Mouse (Mus musculus): ENCODE measurements at regions not wholly inside any gene's neighbourhood (a gene's known extent, or its start where the extent isn't known, plus 50 kb on each side); places are given as distances from the start of the nearest gene placed in this dataset.

- H3K4me3 ChIP-seq (ENCODE audit: control insufficient read depth, insufficient read depth, low read length), result no peak overlapping the region
- H3K27me3 ChIP-seq (ENCODE audit: control insufficient read depth, insufficient read depth, low read length), result no peaks in the 10 kb centered on the region
- TF ChIP-seq POLR2A (IDR thresholded peaks at IDR 0.05; ENCODE audit: control insufficient read depth, extremely low read depth, insufficient read depth, low read length, poor library complexity) (no peak), CTCF (IDR thresholded peaks at IDR 0.05; ENCODE audit: borderline replicate concordance, control insufficient read depth, extremely low read depth, insufficient read depth, low read length, poor library complexity) (no peak)
- H3K27ac ChIP-seq (ENCODE audit: control insufficient read depth, insufficient read depth, low read length), result no peak overlapping the region
- DNase-seq, result no peak
- no peaks in the 10 kb centered on the region for H3K36me3 ChIP-seq (ENCODE audit: control insufficient read depth, insufficient read depth, low read length)
- no peaks in the 10 kb centered on the region for H3K4me1 ChIP-seq (replicated peaks; ENCODE audit: control insufficient read depth, insufficient read depth, low read length)
- 89% methylated on average over 4 of the region's 4 CpGs for whole genome bisulfite sequencing
These were observed 173.7 kb upstream of the Prr30 start for GRCm38 (mm10) chr14:101373864-101374263.

GRCm38 (mm10) chr14:101359860-101360259 is 159.7 kb upstream of the Prr30 start:
- Histone ChIP-seq H3K27ac (ENCODE audit: control insufficient read depth, insufficient read depth, low read length) (no peak overlapping the region), H3K27me3 (ENCODE audit: control insufficient read depth, insufficient read depth, low read length) (no peaks in the 10 kb centered on the region), H3K4me1 (replicated peaks; ENCODE audit: control insufficient read depth, insufficient read depth, low read length) (no peaks in the 10 kb centered on the region), H3K36me3 (ENCODE audit: control insufficient read depth, insufficient read depth, low read length) (no peaks in the 10 kb centered on the region), H3K4me3 (ENCODE audit: control insufficient read depth, insufficient read depth, low read length) (no peak overlapping the region)
- 77% methylated on average over 2 of the region's 2 CpGs for WGBS
- no peak for TF ChIP-seq POLR2A (IDR thresholded peaks at IDR 0.05; ENCODE audit: control insufficient read depth, extremely low read depth, insufficient read depth, low read length, poor library complexity)
- TF ChIP-seq CTCF (IDR thresholded peaks at IDR 0.05; ENCODE audit: borderline replicate concordance, control insufficient read depth, extremely low read depth, insufficient read depth, low read length, poor library complexity), result no peak
- DNase-seq, result no peak

GRCm38 (mm10) chr14:101353009-101353378 is 152.9 kb upstream of the Prr30 start:
- TF ChIP-seq CTCF (IDR thresholded peaks at IDR 0.05; ENCODE audit: borderline replicate concordance, control insufficient read depth, extremely low read depth, insufficient read depth, low read length, poor library complexity) (no peak), POLR2A (IDR thresholded peaks at IDR 0.05; ENCODE audit: control insufficient read depth, extremely low read depth, insufficient read depth, low read length, poor library complexity) (no peak)
- no peak for DNase-seq
- 79% methylated on average over 3 of the region's 3 CpGs for WGBS
- H3K4me1 ChIP-seq (replicated peaks; ENCODE audit: control insufficient read depth, insufficient read depth, low read length), result no peaks in the 10 kb centered on the region
- H3K4me3 ChIP-seq (ENCODE audit: control insufficient read depth, insufficient read depth, low read length), result no peak overlapping the region
- no peaks in the 10 kb centered on the region for H3K36me3 ChIP-seq (ENCODE audit: control insufficient read depth, insufficient read depth, low read length)
- no peak overlapping the region for H3K27ac ChIP-seq (ENCODE audit: control insufficient read depth, insufficient read depth, low read length)
- H3K27me3 ChIP-seq (ENCODE audit: control insufficient read depth, insufficient read depth, low read length), result no peaks in the 10 kb centered on the region

GRCm38 (mm10) chr14:101352046-101353008 is 152.2 kb upstream of the Prr30 start:
- H3K27ac ChIP-seq (ENCODE audit: control insufficient read depth, insufficient read depth, low read length), result no peak overlapping the region
- WGBS, result 76% methylated on average over 6 of the region's 6 CpGs
- H3K36me3 ChIP-seq (ENCODE audit: control insufficient read depth, insufficient read depth, low read length), result no peaks in the 10 kb centered on the region
- DNase-seq, result no peak
- H3K27me3 ChIP-seq (ENCODE audit: control insufficient read depth, insufficient read depth, low read length), result no peaks in the 10 kb centered on the region
- H3K4me3 ChIP-seq (ENCODE audit: control insufficient read depth, insufficient read depth, low read length), result no peak overlapping the region
- TF ChIP-seq POLR2A (IDR thresholded peaks at IDR 0.05; ENCODE audit: control insufficient read depth, extremely low read depth, insufficient read depth, low read length, poor library complexity) (no peak), CTCF (IDR thresholded peaks at IDR 0.05; ENCODE audit: borderline replicate concordance, control insufficient read depth, extremely low read depth, insufficient read depth, low read length, poor library complexity) (no peak)
- H3K4me1 ChIP-seq (replicated peaks; ENCODE audit: control insufficient read depth, insufficient read depth, low read length), result no peaks in the 10 kb centered on the region

GRCm38 (mm10) chr14:101340331-101340730 is 140.2 kb upstream of the Prr30 start:
- no peak overlapping the region for H3K4me3 ChIP-seq (ENCODE audit: control insufficient read depth, insufficient read depth, low read length)
- no peaks in the 10 kb centered on the region for H3K4me1 ChIP-seq (replicated peaks; ENCODE audit: control insufficient read depth, insufficient read depth, low read length)
- no peaks in the 10 kb centered on the region for H3K36me3 ChIP-seq (ENCODE audit: control insufficient read depth, insufficient read depth, low read length)
- H3K27me3 ChIP-seq (ENCODE audit: control insufficient read depth, insufficient read depth, low read length), result no peaks in the 10 kb centered on the region
- WGBS, result 96% methylated on average over 1 of the region's 1 CpGs
- H3K27ac ChIP-seq (ENCODE audit: control insufficient read depth, insufficient read depth, low read length), result no peak overlapping the region
- TF ChIP-seq POLR2A (IDR thresholded peaks at IDR 0.05; ENCODE audit: control insufficient read depth, extremely low read depth, insufficient read depth, low read length, poor library complexity), result no peak
- TF ChIP-seq CTCF (IDR thresholded peaks at IDR 0.05; ENCODE audit: borderline replicate concordance, control insufficient read depth, extremely low read depth, insufficient read depth, low read length, poor library complexity), result no peak
- no peak for DNase-seq

- TF ChIP-seq POLR2A (IDR thresholded peaks at IDR 0.05; ENCODE audit: control insufficient read depth, extremely low read depth, insufficient read depth, low read length, poor library complexity) (no peak), CTCF (IDR thresholded peaks at IDR 0.05; ENCODE audit: borderline replicate concordance, control insufficient read depth, extremely low read depth, insufficient read depth, low read length, poor library complexity) (no peak)
- Histone ChIP-seq H3K36me3 (ENCODE audit: control insufficient read depth, insufficient read depth, low read length) (no peaks in the 10 kb centered on the region), H3K4me1 (replicated peaks; ENCODE audit: control insufficient read depth, insufficient read depth, low read length) (no peaks in the 10 kb centered on the region), H3K27me3 (ENCODE audit: control insufficient read depth, insufficient read depth, low read length) (no peaks in the 10 kb centered on the region), H3K27ac (ENCODE audit: control insufficient read depth, insufficient read depth, low read length) (no peak overlapping the region), H3K4me3 (ENCODE audit: control insufficient read depth, insufficient read depth, low read length) (no peak overlapping the region)
- WGBS, result 84% methylated on average over 4 of the region's 4 CpGs
- no peak for DNase-seq
These were observed 131.9 kb upstream of the Prr30 start for GRCm38 (mm10) chr14:101332015-101332414.

Measured in thymus, adult 2 months (tissue).